In genomic region chr6:115761995-115762756, GRCm38 (mm10) we compare ENCODE assay signal across 8 mouse cellular contexts. TPM values are rescaled to one million over a fixed set of nuclear protein-coding genes. Genes with fewer than 3 reads are reported as not detected.
DNase-seq lines count a peak whose midpoint lies in the region; ATAC-seq and TF ChIP-seq lines count a peak whose summit lies in the region.

Tmem40 (minus strand) TSS chr6:115762410.

- no peaks in the 10 kb centered on the region for H3K27me3 ChIP-seq in lung, embryonic 15.5 days
- no peaks in the 10 kb centered on the region for H3K27me3 ChIP-seq in intestine, embryonic 16.5 days (replicated peaks; ENCODE audit: control insufficient read depth, insufficient read depth, low read length)
- no peaks in the 10 kb centered on the region for H3K27me3 ChIP-seq in midbrain, postnatal 0 days (ENCODE audit: insufficient read depth, low read length)

- no peaks in the 10 kb centered on the region for H3K36me3 ChIP-seq in lung, embryonic 15.5 days
- H3K36me3 ChIP-seq in intestine, embryonic 16.5 days (ENCODE audit: control insufficient read depth, insufficient read depth, low read length) = no peaks in the 10 kb centered on the region
- H3K36me3 ChIP-seq in midbrain, postnatal 0 days (ENCODE audit: insufficient read depth, low read length) = no peaks in the 10 kb centered on the region

- H3K4me1 ChIP-seq in lung, embryonic 15.5 days = peaks cover 44% of the 10 kb centered on the region
- peaks cover 19% of the 10 kb centered on the region for H3K4me1 ChIP-seq in intestine, embryonic 16.5 days (ENCODE audit: control insufficient read depth, insufficient read depth, low read length)
- H3K4me1 ChIP-seq in midbrain, postnatal 0 days (ENCODE audit: insufficient read depth, low read length) = peaks cover 3% of the 10 kb centered on the region; the same call in 1 of the 2 replicates

- H3K9me3 ChIP-seq in lung, embryonic 15.5 days = no peaks in the 10 kb centered on the region
- no peaks in the 10 kb centered on the region for H3K9me3 ChIP-seq in intestine, embryonic 16.5 days (ENCODE audit: control insufficient read depth, low read length)
- no peaks in the 10 kb centered on the region for H3K9me3 ChIP-seq in midbrain, postnatal 0 days (ENCODE audit: low read length)

- H3K27ac ChIP-seq in lung, embryonic 15.5 days = peak within 1 kb of the TSS; percentile 77
- H3K27ac ChIP-seq in intestine, embryonic 16.5 days (ENCODE audit: low read length) = peak within 1 kb of the TSS; percentile 17; the same call in 1 of the 2 replicates
- no peak within 1 kb of the TSS for H3K27ac ChIP-seq in midbrain, postnatal 0 days (ENCODE audit: low read depth, low read length)

- TF ChIP-seq CTCF in brain, embryonic 14.5 days (IDR thresholded peaks at IDR 0.05; ENCODE audit: borderline replicate concordance, extremely low read depth, insufficient read depth, insufficient read length) = no peak
- no peak for TF ChIP-seq CTCF in midbrain, postnatal 0 days (IDR thresholded peaks at IDR 0.05)

- no peak within 1 kb of the TSS for H3K9ac ChIP-seq in lung, embryonic 15.5 days
- H3K9ac ChIP-seq in intestine, embryonic 16.5 days (ENCODE audit: low read depth, low read length) = peak within 1 kb of the TSS; percentile 12; the same call in 1 of the 2 replicates
- H3K9ac ChIP-seq in midbrain, postnatal 0 days (replicated peaks; ENCODE audit: low read length, poor library complexity, severe bottlenecking) = no peak within 1 kb of the TSS

- ATAC-seq in lung, embryonic 15.5 days (ENCODE audit: borderline replicate concordance, extremely low read depth, low FRiP score, low TSS enrichment) = peak; percentile 23; the same call in 1 of the 2 replicates
- ATAC-seq in intestine, embryonic 16.5 days = no peak
- no peak for ATAC-seq in midbrain, postnatal 0 days (ENCODE audit: low FRiP score)

- H3K4me3 ChIP-seq in lung, embryonic 15.5 days = no peak within 1 kb of the TSS
- no peak within 1 kb of the TSS for H3K4me3 ChIP-seq in intestine, embryonic 16.5 days (ENCODE audit: low read length)
- H3K4me3 ChIP-seq in midbrain, postnatal 0 days (ENCODE audit: low read depth, low read length) = no peak within 1 kb of the TSS

- WGBS in lung, embryonic 15.5 days = 2% methylated on average over 9 of the region's 9 CpGs
- WGBS in intestine, embryonic 16.5 days = 5% methylated on average over 9 of the region's 9 CpGs
- 4% methylated on average over 9 of the region's 9 CpGs for WGBS in midbrain, postnatal 0 days

- no peak for TF ChIP-seq POLR2A in brain, embryonic 14.5 days (IDR thresholded peaks at IDR 0.05; ENCODE audit: borderline replicate concordance, extremely low read depth, insufficient read depth, insufficient read length, poor library complexity, severe bottlenecking)

- no peak for DNase-seq in lung, adult 18-20 months
- DNase-seq in brain, embryonic 14.5 days (ENCODE audit: low read depth) = peak; percentile 49
- peak; percentile 27 for DNase-seq in midbrain, postnatal 0 days (ENCODE audit: low spot score)
- no peak for DNase-seq in cerebellum, postnatal 4 days (ENCODE audit: low spot score in 2 of 2)
- no peak for DNase-seq in ovary, postnatal 14 days (ENCODE audit: low spot score)
- DNase-seq in right cerebral cortex, postnatal 10 days (ENCODE audit: low spot score in 2 of 2) = no peak

- peak within 1 kb of the TSS; percentile 25 for H3K4me2 ChIP-seq in lung, embryonic 15.5 days
- H3K4me2 ChIP-seq in intestine, embryonic 16.5 days (ENCODE audit: low read depth, low read length) = no peak within 1 kb of the TSS; the same call in 1 of the 2 replicates
- H3K4me2 ChIP-seq in midbrain, postnatal 0 days (ENCODE audit: low read depth, low read length, poor library complexity, severe bottlenecking) = no peak within 1 kb of the TSS

RNA-seq across cellular contexts. Expression of gene Tmem40, which starts in this region (rescaled TPM):
- polyA plus RNA-seq in lung, embryonic 15.5 days (2015; fragmentation: Nextera tagmentation; extraction: Ambion mirVana) = 2.6 and 3.1 TPM in 2 replicates
- 1.1 and 1.6 TPM in 2 replicates for polyA plus RNA-seq in brain, embryonic 14.5 days (2012; rRNA removed)
- 0.70 and 1.5 TPM in 2 replicates for polyA plus RNA-seq in intestine, embryonic 16.5 days (2015; fragmentation: Nextera tagmentation; extraction: Ambion mirVana)
- total RNA-seq in midbrain, postnatal 0 days (2014; rRNA removed) = 0.99 and 1.5 TPM in 2 replicates
- polyA plus RNA-seq in midbrain, postnatal 0 days (2015; fragmentation: Nextera tagmentation; extraction: Ambion mirVana) = 1.5 TPM in 2 replicates

Comparison
In these comparisons a context has a peak if more than half of its experiments do, and no peak if none do; other contexts are left out.
1. DNase-seq: peak in brain, embryonic 14.5 days (single experiment) and midbrain, postnatal 0 days (single experiment); none in lung, adult 18-20 months (0 of 2), cerebellum, postnatal 4 days (0 of 2), ovary, postnatal 14 days (single experiment) and right cerebral cortex, postnatal 10 days (0 of 2).